Mouse (Mus musculus) left cerebral cortex, adult 11 months (tissue): ENCODE data around the gene B4galt4.
A peak's percentile ranks its signal among the peaks of the same experiment; 100 is the strongest.

Experiments used
- DNase-seq: peaks from one replicate; pipeline ENCODE4 v3.0.0; 2022; ENCODE audit warnings: low spot score

The B4galt4 gene

GRCm38 (mm10) chr16:38728576-38729132 is 13.4 kb upstream of the B4galt4 start:
- DNase-seq, result no peak

- DNase-seq, result no peak
These were observed 12.9 kb upstream of the B4galt4 start for GRCm38 (mm10) chr16:38729139-38729538.

GRCm38 (mm10) chr16:38729610-38730288 is 12.3 kb upstream of the B4galt4 start:
- DNase-seq, result no peak

GRCm38 (mm10) chr16:38730921-38731320 is 11.1 kb upstream of the B4galt4 start:
- DNase-seq, result no peak

- DNase-seq, result no peak
These were observed 710 bp upstream of the B4galt4 start for GRCm38 (mm10) chr16:38741204-38741903.

- no peak for DNase-seq
These were observed 631 bp downstream of the B4galt4 start for GRCm38 (mm10) chr16:38742659-38743131.

- no peak for DNase-seq
These were observed 2.0 kb downstream of the B4galt4 start for GRCm38 (mm10) chr16:38743941-38744673.

- no peak for DNase-seq
These were observed 8.7 kb downstream of the B4galt4 start for GRCm38 (mm10) chr16:38750803-38751202.

- no peak for DNase-seq
These were observed 11.6 kb downstream of the B4galt4 start for GRCm38 (mm10) chr16:38753631-38754030.

GRCm38 (mm10) chr16:38755452-38756176 is 13.6 kb downstream of the B4galt4 start:
- DNase-seq, result no peak

GRCm38 (mm10) chr16:38756177-38756503 is 14.1 kb downstream of the B4galt4 start:
- DNase-seq, result no peak

- no peak for DNase-seq
These were observed 14.5 kb downstream of the B4galt4 start for GRCm38 (mm10) chr16:38756572-38756971.

- no peak for DNase-seq
These were observed 15.6 kb downstream of the B4galt4 start for GRCm38 (mm10) chr16:38757626-38758025.

GRCm38 (mm10) chr16:38758104-38758861 is 16.2 kb downstream of the B4galt4 start:
- no peak for DNase-seq

- no peak for DNase-seq
These were observed 18.2 kb downstream of the B4galt4 start for GRCm38 (mm10) chr16:38760239-38760638.

GRCm38 (mm10) chr16:38760834-38761375 is 18.8 kb downstream of the B4galt4 start:
- no peak for DNase-seq

GRCm38 (mm10) chr16:38761972-38762371 is 19.9 kb downstream of the B4galt4 start:
- DNase-seq, result no peak

- no peak for DNase-seq
These were observed 20.3 kb downstream of the B4galt4 start for GRCm38 (mm10) chr16:38762401-38762800.

- DNase-seq, result no peak
These were observed 21.4 kb downstream of the B4galt4 start for GRCm38 (mm10) chr16:38763508-38763907.

- no peak for DNase-seq
These were observed 24.6 kb downstream of the B4galt4 start for GRCm38 (mm10) chr16:38766671-38767070.

- peak; percentile 24 for DNase-seq
These were observed 25.7 kb downstream of the B4galt4 start for GRCm38 (mm10) chr16:38767761-38768160.
